Mouse (Mus musculus): ENCODE results near the gene Dlg2.

DNA sequence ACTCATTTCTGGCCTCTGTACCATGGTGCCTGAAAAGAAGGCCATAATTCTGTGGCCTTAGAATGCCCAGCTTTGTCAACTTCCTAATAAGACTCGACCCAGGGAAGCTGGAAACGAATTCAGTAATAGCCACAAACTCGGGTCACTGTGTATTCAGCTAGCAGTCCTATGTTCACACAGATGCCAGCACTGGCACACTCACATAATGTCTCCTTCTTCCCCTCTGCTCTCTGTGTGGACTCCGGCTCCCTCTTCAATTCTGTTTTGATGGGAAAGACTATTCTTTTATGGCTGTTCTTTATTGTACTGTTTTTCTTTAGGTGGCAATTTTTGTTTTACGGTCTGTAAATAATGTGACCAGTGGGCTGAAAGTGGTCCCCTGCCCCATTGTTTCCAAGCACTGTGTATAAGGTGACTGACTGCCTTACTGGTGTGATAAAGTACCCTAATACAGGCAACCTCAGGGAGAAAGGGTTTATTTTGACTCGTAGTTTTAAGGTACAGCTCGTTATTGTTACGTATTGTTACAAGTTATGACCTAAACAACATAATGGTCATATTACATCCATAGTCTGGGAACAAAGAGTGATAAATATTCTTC is 1816.5 kb downstream of the Dlg2 start:
- no peak for TF ChIP-seq POLR2A (IDR thresholded peaks at IDR 0.05; ENCODE audit: borderline replicate concordance, low read depth, low read length)
- no peak for TF ChIP-seq CTCF (IDR thresholded peaks at IDR 0.05; ENCODE audit: low read depth, low read length)

Data from bone marrow macrophage, adult 2 months (primary cell).